Mouse (Mus musculus) myocyte (in vitro differentiated cells): ENCODE data around the gene Chd1. TPM values are rescaled to one million over a fixed set of nuclear protein-coding genes. Genes with fewer than 3 reads are reported as not detected.

Source experiments
- H3K27me3 ChIP-seq: one replicate; pipeline ENCODE4 v1.6.1; 2011; ENCODE audit not compliant: control insufficient read depth, insufficient read depth, insufficient read length
- H3K36me3 ChIP-seq: one replicate; pipeline ENCODE4 v1.6.1; 2011; ENCODE audit not compliant: control insufficient read depth, insufficient read depth
- H3K4me2 ChIP-seq: one replicate; pipeline ENCODE4 v1.6.1; 2011; ENCODE audit warnings: low read depth, control low read depth
- H3K4me3 ChIP-seq: one replicate; pipeline ENCODE4 v1.5.1; 2011; ENCODE audit warnings: mild to moderate bottlenecking, control low read depth, moderate library complexity
- H3K79me2 ChIP-seq: one replicate; pipeline ENCODE4 v1.6.1; 2011; ENCODE audit not compliant: control insufficient read depth, insufficient read depth
- H3ac ChIP-seq: one replicate; pipeline ENCODE4 v1.6.1; 2011; ENCODE audit not compliant: control insufficient read depth, insufficient read length
- CEBPB ChIP-seq: IDR thresholded peaks from 2 replicates; pipeline ENCODE4 v1.6.1; 2011; ENCODE audit warnings: mild to moderate bottlenecking, moderate library complexity; ENCODE audit not compliant: poor library complexity, insufficient read depth, severe bottlenecking
- E2F4 ChIP-seq: IDR thresholded peaks from one replicate; pipeline ENCODE4 v1.6.1; 2011; ENCODE audit warnings: mild to moderate bottlenecking, control low read depth, moderate library complexity; ENCODE audit not compliant: insufficient read depth
- MAX ChIP-seq: IDR thresholded peaks from one replicate; pipeline ENCODE4 v1.6.1; 2011; ENCODE audit warnings: low read depth, mild to moderate bottlenecking, control low read depth
- MYOD1 ChIP-seq, 3 experiments: IDR thresholded peaks; one replicate each; pipeline ENCODE4 v1.6.1; 2011; ENCODE audit warnings: control low read depth in 2 of 3, low read depth in 2 of 3, mild to moderate bottlenecking in 2 of 3, moderate library complexity in 1 of 3; ENCODE audit not compliant: insufficient read length in 2 of 3, control insufficient read depth in 1 of 3
- MYOG ChIP-seq, 3 experiments: IDR thresholded peaks; one replicate each; pipeline ENCODE4 v1.6.1; 2011; ENCODE audit warnings: control low read depth in 2 of 3, low read depth in 2 of 3, mild to moderate bottlenecking in 2 of 3; ENCODE audit not compliant: insufficient read length in 2 of 3, control insufficient read depth in 1 of 3, insufficient read depth in 1 of 3
- POLR2A ChIP-seq: IDR thresholded peaks from one replicate; pipeline ENCODE4 v1.6.1; 2011; ENCODE audit warnings: low read depth, mild to moderate bottlenecking, control low read depth, moderate library complexity; ENCODE audit not compliant: insufficient read length
- POLR2AphosphoS2 ChIP-seq: IDR thresholded peaks from one replicate; pipeline ENCODE4 v1.6.1; 2011; ENCODE audit warnings: low read depth, control low read depth; ENCODE audit not compliant: insufficient read length
- REST ChIP-seq: IDR thresholded peaks from one replicate; pipeline ENCODE4 v1.6.1; 2011; ENCODE audit warnings: mild to moderate bottlenecking, control low read depth, moderate library complexity; ENCODE audit not compliant: insufficient read depth, insufficient read length
- SRF ChIP-seq: IDR thresholded peaks from one replicate; pipeline ENCODE4 v1.6.1; 2011; ENCODE audit warnings: low read depth; ENCODE audit not compliant: control insufficient read depth, insufficient read length
- TCF12 ChIP-seq: IDR thresholded peaks from one replicate; pipeline ENCODE4 v1.6.1; 2011; ENCODE audit warnings: mild to moderate bottlenecking, control low read depth; ENCODE audit not compliant: poor library complexity, insufficient read depth, severe bottlenecking
- TCF3 ChIP-seq: IDR thresholded peaks from one replicate; pipeline ENCODE4 v1.6.1; 2011; ENCODE audit warnings: low read depth, control low read depth; ENCODE audit not compliant: insufficient read length
- USF1 ChIP-seq: IDR thresholded peaks from one replicate; pipeline ENCODE4 v1.6.1; 2011; ENCODE audit warnings: low read depth, mild to moderate bottlenecking, control low read depth, moderate library complexity
- polyA plus RNA-seq: library from polyadenylated mRNA; unstranded; fragments of >200 nt; fragmentation: generic; extraction: Trizol; gene quantifications from one replicate; pipeline ENCODE4 v1.2.1, GENCODE M21; 2012; ENCODE audit warnings: missing spikeins

The Chd1 gene
- polyA plus RNA-seq, 1 experiment, result 4.6 TPM

- H3ac ChIP-seq, result no peak overlapping the region
- peak overlapping the region; percentile 35 for H3K4me2 ChIP-seq
- H3K79me2 ChIP-seq, result peaks cover 88% of the 10 kb centered on the region
- H3K36me3 ChIP-seq, result peaks cover 20% of the 10 kb centered on the region
- no peaks in the 10 kb centered on the region for H3K27me3 ChIP-seq
- H3K4me3 ChIP-seq, result no peak overlapping the region
- TF ChIP-seq POLR2AphosphoS2, result no peak
- TF ChIP-seq USF1, result no peak
- TF ChIP-seq SRF, result no peak
- TF ChIP-seq CEBPB, result no peak
- no peak for TF ChIP-seq MAX
- no peak for TF ChIP-seq MYOD1 (IDR thresholded peaks at IDR 0.05; ENCODE audit: control insufficient read depth in 1 of 3, insufficient read length in 2 of 3, low read depth in 2 of 3)
- no peak for TF ChIP-seq TCF12
- TF ChIP-seq POLR2A, result no peak
- TF ChIP-seq MYOG (IDR thresholded peaks at IDR 0.05; ENCODE audit: control insufficient read depth in 1 of 3, insufficient read depth in 1 of 3, insufficient read length in 2 of 3, low read depth in 2 of 3), result no peak
- no peak for TF ChIP-seq TCF3
- TF ChIP-seq E2F4, result no peak
- TF ChIP-seq REST, result no peak
Measured at GRCm38 (mm10) chr17:15809949-15810348, 105.2 kb downstream of the Chd1 start.

- Histone ChIP-seq H3ac (no peak overlapping the region), H3K36me3 (peaks cover 5% of the 10 kb centered on the region), H3K27me3 (no peaks in the 10 kb centered on the region), H3K4me2 (no peak overlapping the region), H3K4me3 (no peak overlapping the region), H3K79me2 (peaks cover 98% of the 10 kb centered on the region)
- no peak for TF ChIP-seq POLR2AphosphoS2
- TF ChIP-seq MYOG (IDR thresholded peaks at IDR 0.05; ENCODE audit: control insufficient read depth in 1 of 3, insufficient read depth in 1 of 3, insufficient read length in 2 of 3, low read depth in 2 of 3), result no peak
- no peak for TF ChIP-seq SRF
- TF ChIP-seq MYOD1 (IDR thresholded peaks at IDR 0.05; ENCODE audit: control insufficient read depth in 1 of 3, insufficient read length in 2 of 3, low read depth in 2 of 3), result no peak
- TF ChIP-seq E2F4, result no peak
- TF ChIP-seq TCF3, result no peak
- TF ChIP-seq TCF12, result no peak
- no peak for TF ChIP-seq MAX
- no peak for TF ChIP-seq REST
- TF ChIP-seq CEBPB, result no peak
- no peak for TF ChIP-seq POLR2A
- TF ChIP-seq USF1, result no peak
Measured at GRCm38 (mm10) chr17:15812136-15812778, 107.5 kb downstream of the Chd1 start.

- Histone ChIP-seq H3K79me2 (peaks cover 98% of the 10 kb centered on the region), H3K27me3 (no peaks in the 10 kb centered on the region), H3K36me3 (peaks cover 5% of the 10 kb centered on the region), H3ac (no peak overlapping the region), H3K4me3 (no peak overlapping the region), H3K4me2 (no peak overlapping the region)
- TF ChIP-seq MAX (no peak), USF1 (no peak)
Measured at GRCm38 (mm10) chr17:15813658-15814212, 109.0 kb downstream of the Chd1 start.

- H3K36me3 ChIP-seq, result peaks cover 10% of the 10 kb centered on the region
- no peak for TF ChIP-seq SRF
- no peak for TF ChIP-seq POLR2A
Measured at GRCm38 (mm10) chr17:15815312-15816018, 110.7 kb downstream of the Chd1 start.

GRCm38 (mm10) chr17:15816379-15817095, 111.8 kb downstream of the Chd1 start:
- no peak overlapping the region for H3K4me2 ChIP-seq
- peaks cover 98% of the 10 kb centered on the region for H3K79me2 ChIP-seq
- peaks cover 5% of the 10 kb centered on the region for H3K36me3 ChIP-seq
- TF ChIP-seq MYOD1 (IDR thresholded peaks at IDR 0.05; ENCODE audit: control insufficient read depth in 1 of 3, insufficient read length in 2 of 3, low read depth in 2 of 3) (no peak), MAX (no peak), TCF12 (no peak), TCF3 (no peak), POLR2AphosphoS2 (no peak), REST (no peak), USF1 (no peak), E2F4 (no peak), CEBPB (no peak), SRF (no peak), POLR2A (no peak), MYOG (IDR thresholded peaks at IDR 0.05; ENCODE audit: control insufficient read depth in 1 of 3, insufficient read depth in 1 of 3, insufficient read length in 2 of 3, low read depth in 2 of 3) (no peak)
- no peak overlapping the region for H3ac ChIP-seq
- no peak overlapping the region for H3K4me3 ChIP-seq
- no peaks in the 10 kb centered on the region for H3K27me3 ChIP-seq

More at GRCm38 (mm10) chr17:15815312-15816018, 110.7 kb downstream of the Chd1 start:
- Histone ChIP-seq H3K4me3 (no peak overlapping the region), H3K27me3 (no peaks in the 10 kb centered on the region), H3K79me2 (peaks cover 98% of the 10 kb centered on the region), H3ac (no peak overlapping the region), H3K4me2 (no peak overlapping the region)
